Mouse (Mus musculus) testis, postnatal 10 days (tissue): ENCODE data around the gene Clcf1.

Source experiments
- DNase-seq: peaks from one replicate; pipeline ENCODE4 v3.0.0; 2021; ENCODE audit warnings: low spot score

The Clcf1 gene

DNA sequence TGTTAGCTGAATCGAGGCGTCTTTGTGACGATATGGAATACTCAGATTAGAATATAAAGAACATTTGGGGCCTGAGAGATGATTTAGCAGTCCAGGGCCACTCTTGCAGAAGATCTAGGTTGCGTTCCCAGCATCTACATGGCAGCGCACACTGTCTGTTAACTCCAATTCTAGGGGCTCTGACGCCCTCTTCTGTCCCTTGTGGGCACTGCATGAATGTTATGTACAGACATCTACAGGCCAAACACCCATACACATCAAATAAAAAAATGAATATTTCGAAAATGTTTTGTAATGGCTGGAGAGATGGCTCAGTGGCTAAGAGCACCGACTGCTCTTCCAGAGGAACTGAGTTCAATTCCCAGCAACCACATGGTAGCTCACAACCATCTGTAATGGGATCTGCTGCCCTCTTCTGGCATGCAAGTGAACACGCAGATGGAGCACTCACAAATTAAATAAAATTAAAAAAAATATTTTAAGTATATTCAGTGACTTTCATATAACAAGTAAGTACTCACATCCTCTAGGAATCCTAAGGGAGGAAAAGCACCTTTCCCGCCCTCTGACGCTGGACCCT lies 41.6 kb downstream of the Clcf1 start:
- no peak for DNase-seq

DNA sequence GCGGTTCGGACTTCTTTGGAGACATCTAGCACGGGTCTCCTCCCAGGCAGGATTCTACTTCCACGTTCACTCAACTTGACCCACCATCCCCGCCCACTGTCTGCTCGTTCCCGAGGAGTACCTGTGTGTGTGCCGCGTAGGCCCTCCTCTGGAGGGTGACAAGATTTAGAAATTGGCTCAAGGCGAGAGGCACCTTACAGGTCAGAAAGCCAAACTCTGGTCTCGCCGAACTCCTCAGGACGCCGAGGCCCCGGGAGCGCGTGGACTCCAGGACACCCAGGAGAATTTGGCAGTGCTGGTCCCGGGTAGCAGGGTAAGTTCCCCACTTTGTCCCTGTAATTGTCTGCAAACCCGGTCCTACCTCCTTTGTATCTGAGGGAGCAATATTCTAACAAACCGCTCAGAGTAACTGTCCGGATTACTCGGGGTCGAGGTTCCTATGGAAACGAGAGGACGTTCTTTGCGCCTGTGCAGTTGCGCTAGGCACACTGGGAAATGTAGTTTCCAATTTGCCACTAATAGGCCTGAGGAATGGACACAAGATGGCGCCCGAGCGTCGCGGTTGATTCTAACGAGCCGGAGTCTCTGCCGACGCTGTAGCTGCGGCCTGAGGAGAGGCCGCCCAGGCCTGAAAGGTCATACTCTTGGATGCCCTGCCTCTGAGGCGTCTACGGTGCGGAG lies 43.3 kb downstream of the Clcf1 start:
- DNase-seq = peak; percentile 95

DNA sequence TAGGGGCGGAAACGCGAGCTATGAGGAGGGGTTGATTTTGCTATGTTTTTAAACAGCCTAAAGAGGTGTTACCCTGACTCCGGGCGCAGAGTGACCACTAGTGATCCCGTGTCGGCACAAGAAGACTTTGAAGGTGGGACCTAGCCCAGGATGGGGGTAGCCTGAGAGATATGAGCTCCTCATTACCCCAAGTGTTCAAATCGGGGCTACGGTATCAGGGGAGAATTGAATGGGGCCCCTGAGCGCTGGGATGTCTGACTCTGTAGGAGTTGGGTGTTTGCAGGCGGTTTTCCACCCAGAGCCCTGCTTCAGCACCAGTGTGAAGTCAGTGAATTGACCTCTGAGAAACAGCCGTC lies 43.8 kb downstream of the Clcf1 start:
- no peak for DNase-seq

DNA sequence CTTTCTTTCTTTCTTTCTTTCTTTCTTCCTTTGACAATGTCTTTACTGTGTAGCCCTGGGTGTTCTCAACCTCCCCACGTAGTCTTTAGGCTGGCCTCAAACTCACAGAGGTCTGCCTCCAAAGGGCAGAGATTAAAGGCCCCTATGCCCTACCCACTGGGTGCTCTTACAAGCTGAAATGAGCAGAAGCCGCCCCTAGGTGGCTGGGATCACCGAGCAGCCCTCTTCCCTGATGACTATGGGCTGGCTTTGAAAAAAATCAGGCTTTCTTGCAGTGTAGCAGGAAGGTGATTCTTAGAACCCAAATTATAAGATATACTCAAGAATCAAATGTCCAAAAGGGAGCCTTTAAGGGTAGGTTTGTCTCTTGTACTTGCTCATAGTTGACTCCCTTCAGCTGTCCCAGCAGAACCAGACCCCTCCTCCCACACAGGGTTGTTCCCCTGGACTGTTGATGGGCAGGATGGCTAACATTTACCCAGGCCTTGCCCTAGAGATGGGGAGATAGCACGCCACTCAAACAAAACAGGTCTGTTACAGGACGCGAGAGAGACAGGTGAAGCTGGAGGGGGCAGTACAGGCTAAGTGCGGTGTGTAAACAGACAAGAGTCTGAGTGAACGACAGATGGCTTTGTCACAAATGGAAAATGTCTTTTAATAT lies 47.1 kb downstream of the Clcf1 start:
- no peak for DNase-seq

DNA sequence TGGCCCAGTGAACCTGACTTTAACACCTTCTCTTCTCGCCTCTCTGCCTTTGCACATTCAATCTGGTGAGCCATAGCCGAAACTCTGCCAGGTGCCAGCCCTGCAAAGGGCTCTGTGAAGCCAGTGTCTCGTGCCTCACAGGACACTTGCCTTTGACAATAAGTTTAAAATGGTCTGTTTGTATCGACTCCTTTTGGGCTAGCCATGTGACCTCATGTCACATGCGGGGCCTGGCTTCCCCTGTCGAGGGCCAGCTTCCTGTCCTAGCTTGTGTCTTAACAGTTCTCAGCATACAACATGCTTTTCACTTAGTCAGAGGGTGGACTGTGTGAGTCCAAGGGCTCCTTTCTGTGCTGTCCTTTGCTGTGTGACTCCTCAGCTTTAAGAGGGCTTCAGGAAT lies 48.7 kb downstream of the Clcf1 start:
- no peak for DNase-seq

DNA sequence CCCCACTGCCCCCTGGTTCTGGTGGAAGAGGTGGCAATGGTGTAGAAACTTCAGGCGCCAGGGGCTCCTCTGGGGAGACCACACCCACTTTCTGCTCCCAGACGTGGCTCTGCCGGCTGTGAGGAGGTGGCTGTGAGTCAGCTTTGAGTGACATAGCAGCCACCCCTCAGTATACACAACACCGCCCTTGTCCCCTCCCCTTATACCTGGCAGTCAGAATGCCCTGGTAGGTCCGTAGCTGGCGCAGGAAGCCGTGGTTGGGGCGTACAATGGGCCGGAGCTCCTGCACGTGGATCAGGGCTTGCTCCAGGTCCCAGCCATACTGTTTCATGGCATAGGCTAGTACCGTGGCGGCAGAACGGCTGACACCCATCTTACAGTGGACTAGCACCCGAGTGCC lies 49.7 kb downstream of the Clcf1 start:
- no peak for DNase-seq

DNA sequence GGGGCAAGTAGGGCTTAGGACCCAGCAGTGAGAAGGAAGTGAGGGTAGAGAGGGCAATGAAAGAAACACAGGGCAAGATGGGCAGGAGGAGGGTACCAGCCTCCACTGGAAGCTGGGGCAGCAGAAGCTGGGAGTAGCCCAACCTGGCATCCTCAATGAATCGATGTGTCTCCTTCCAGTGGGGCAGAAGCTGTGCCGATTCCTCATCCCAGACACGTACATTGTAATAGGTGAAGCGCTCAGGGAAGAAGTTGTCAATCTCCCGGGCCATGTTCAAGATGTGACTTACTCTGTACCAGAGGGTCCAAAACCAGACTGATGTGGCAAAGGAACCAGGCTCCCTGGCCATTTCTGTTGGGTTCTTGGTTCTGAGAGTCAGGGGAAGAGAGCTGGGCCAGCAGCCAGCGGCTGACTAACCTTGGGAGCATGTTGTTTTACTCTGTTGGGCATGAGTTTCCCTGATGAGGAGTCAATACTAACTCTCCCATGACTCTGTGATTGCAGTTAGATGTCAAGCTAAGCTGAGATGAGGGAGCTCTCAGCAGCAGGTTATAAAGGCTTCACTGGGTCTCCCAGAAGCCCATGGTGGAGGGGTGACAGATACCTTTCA lies 50.2 kb downstream of the Clcf1 start:
- no peak for DNase-seq

DNA sequence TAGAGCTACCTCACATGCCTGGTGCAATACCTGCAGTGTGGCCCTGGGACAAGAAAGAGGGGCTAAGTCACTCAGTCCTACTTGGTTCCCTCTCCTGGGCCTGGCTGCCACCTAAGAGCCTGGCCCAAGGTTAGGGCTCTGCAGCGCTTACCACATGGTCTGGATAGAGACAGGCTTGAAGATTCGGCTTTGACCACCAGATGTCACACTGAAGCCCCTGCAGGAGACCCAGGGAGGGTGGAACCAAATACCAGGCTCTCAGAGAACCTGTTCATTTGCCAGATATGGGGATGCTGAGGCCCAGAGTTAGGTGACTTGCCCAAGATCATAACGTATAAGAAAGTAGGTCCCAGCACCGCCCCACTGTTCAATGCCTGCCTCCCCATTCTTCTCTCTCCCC lies 51.9 kb downstream of the Clcf1 start:
- DNase-seq = no peak

DNA sequence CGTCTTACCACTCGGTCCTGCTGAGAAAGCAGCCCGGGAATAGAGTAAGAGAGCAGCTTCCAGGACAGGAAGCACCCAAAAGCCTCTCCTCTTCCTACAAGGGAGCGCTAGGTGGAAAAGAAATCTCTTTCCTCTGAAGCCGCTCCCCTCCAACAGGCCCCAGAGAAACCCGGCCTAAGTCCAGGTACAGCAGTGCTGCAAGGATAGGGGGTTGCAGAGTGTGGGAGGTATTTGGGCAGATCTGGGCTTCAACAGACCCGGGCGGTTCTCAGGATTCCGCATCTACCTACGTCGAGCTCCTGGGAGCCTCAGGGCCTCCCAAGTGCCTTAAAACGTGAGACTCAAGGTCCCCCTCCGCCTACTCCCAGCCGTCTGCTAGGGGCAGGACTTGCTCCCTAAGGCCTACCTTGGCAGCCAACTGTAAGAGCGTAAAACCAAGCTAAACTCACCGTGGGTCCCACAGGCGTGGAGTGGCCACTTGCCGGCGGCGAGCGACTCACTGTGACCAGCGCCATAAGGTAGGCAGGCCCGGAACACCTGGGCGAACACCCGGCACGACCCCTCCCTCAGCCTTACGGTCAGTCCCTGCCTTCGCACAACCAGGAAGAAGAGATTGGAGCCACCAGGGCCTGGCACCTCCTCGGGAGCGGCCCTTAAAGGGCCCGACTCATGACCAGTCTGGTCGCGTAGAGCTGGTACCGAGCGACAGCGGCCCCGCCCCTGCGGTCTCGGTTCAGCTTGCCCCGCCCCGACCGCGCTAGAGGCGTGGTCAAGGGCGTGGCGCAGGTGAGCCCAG lies 54.7 kb downstream of the Clcf1 start, which contains the start of gene Ssh3:
Gene Ssh3 (minus strand): TSS at position 615 of the 796 bp plus-strand sequence.
- DNase-seq = peak; percentile 73

DNA sequence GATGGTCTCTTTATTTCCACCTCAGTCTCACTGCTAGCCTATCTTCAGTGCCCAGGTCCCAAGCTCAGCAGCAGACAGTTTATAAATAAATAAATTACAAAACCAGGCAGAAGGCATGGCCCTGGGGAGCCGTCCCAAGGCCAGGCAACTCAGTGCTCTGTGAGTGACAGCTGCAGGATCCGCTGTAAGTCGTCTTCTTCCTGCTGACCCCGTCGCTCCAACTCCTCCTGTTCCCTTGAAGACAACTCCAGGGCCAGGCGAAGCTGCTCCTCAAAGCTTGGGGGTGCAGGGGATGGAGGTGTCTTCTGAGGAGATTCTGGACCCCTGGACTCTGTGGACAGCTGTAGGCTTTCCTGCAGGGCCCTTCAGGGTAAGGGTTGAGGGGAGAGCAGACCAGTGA lies 56.1 kb downstream of the Clcf1 start:
- DNase-seq = no peak

DNA sequence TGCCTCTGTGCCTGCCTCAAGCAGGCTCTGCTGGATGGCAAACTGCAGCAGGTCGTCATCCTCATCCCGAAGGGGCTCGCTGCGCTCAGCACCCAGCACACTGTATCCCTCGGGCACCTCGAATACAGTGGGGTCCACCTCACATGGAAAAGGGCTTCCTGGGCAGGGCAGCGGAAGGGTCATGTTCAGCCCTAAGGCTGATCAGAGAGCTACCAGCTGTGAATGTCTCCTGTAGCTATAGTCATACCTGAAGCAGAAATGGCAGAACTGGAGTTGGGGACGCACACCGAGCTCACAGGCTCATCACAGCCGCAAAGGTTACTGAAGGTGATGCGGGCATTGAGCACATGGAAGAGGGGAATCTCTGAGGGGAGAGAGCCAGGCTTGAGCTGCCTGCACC lies 56.9 kb downstream of the Clcf1 start:
- no peak for DNase-seq
